Mouse (Mus musculus): ENCODE results near the gene 1700019N19Rik.

GRCm38 (mm10) chr19:58805191-58805779 lies 11.0 kb upstream of the 1700019N19Rik start:
- no peak for TF ChIP-seq CTCF (IDR thresholded peaks at IDR 0.05)
- no peak for TF ChIP-seq EP300 (IDR thresholded peaks at IDR 0.05)
